Comparison of ENCODE assay signal across 10 mouse cellular contexts in the genomic region with DNA sequence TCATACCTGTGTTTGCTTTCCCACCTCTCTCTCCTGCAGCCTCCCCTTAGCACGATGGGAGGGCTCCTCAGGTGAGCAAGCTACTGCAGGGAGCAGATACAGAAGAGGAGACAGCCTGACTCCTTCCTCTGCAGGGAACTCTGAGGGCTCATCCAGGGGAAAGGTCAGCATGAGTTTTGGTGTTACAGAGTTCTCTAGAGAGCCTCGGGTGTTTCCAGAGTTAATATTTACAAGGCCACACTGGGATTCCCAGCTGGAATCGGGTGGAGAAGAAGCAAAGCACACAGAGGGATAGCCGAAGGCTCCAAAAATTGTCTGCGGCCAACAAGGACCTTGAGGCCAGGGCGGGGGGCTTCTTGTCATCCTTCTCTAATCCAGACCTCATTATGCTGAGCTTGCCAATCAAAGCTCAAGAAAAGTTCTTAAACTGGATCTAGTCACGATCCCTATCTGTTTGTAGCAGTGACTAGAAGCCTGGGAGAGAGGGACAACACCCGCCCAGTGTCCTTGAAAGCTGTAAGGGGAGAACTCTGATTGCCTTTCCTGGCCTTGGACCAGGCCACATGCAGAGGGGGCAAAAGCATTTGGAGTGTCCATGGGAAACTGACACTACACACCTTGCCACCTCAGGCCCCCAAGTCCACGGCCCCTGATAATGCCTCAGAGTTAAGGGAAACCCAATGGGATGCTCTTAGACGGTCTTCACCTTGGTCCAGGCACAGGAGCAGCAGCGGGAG. TPM values are rescaled to one million over a fixed set of nuclear protein-coding genes. Genes with fewer than 3 reads are reported as not detected.
DNase-seq lines count a peak whose midpoint lies in the region; TF ChIP-seq lines count a peak whose summit lies in the region.
"Had no signal": no experiment of that assay in that cellular context is flagged by ENCODE, and none has a peak within 500 bp of the region (broad histone marks: within the 10 kb centered on the region; RNA-seq: fewer than 3 reads in every experiment).

No protein-coding gene starts in this region.

- no peak overlapping the region for H3K27ac ChIP-seq in cerebellum, adult 2 months (ENCODE audit: insufficient read depth, low read length)
- H3K27ac ChIP-seq: midbrain, embryonic 12.5 days had no signal

- H3K4me1 ChIP-seq in cerebellum, adult 2 months (ENCODE audit: control insufficient read depth, insufficient read depth, low read length), result peaks cover 8% of the 10 kb centered on the region

- no peaks in the 10 kb centered on the region for H3K27me3 ChIP-seq in cerebellum, adult 2 months (ENCODE audit: control insufficient read depth, insufficient read depth, low read length)
- H3K27me3 ChIP-seq: midbrain, embryonic 12.5 days had no signal

- no peak for TF ChIP-seq CTCF in cerebellum, adult 2 months (IDR thresholded peaks at IDR 0.05; ENCODE audit: borderline replicate concordance, insufficient read depth, low read depth, low read length)

- H3K4me3 ChIP-seq in cerebellum, adult 2 months (replicated peaks; ENCODE audit: insufficient read depth, low read depth, low read length), result no peak overlapping the region
- H3K4me3 ChIP-seq: midbrain, embryonic 12.5 days had no signal

- peak; percentile 92 for DNase-seq in heart, adult 11 months
- DNase-seq in heart, adult 9 months (ENCODE audit: low spot score in 2 of 2), result no peak
- DNase-seq in ovary, postnatal 36 days (ENCODE audit: low spot score), result peak; percentile 57
- DNase-seq in ovary, postnatal 14 days (ENCODE audit: low spot score), result no peak
- peak; percentile 57 for DNase-seq in kidney, adult 18-20 months
- DNase-seq in testis, postnatal 14 days (ENCODE audit: low spot score), result peak; percentile 27
- no peak for DNase-seq in cerebellum, adult 2 months
- DNase-seq in cerebellum, postnatal 25 days, result no peak
- DNase-seq: cerebellum, adult 8-10 months had no signal

- 80% methylated on average over 11 of the region's 11 CpGs for WGBS in cerebellum, adult 2 months

- no peak for TF ChIP-seq POLR2A in cerebellum, adult 2 months (IDR thresholded peaks at IDR 0.05; ENCODE audit: borderline replicate concordance, insufficient read depth, low read length)

RNA-seq across cellular contexts. Expression of a gene that starts 56.7 kb away (rescaled TPM):
- 87.3 and 87.5 TPM in 2 replicates for polyA plus RNA-seq in cerebellum, adult 2 months (2012; rRNA removed)

Comparison
In these comparisons a context has a peak if more than half of its experiments do, and no peak if none do; other contexts are left out.
1. DNase-seq: peak in heart, adult 11 months (single experiment), ovary, postnatal 36 days (single experiment), kidney, adult 18-20 months (single experiment) and testis, postnatal 14 days (single experiment); none in heart, adult 9 months (0 of 2), ovary, postnatal 14 days (single experiment), cerebellum, adult 2 months (0 of 2) and cerebellum, postnatal 25 days (0 of 2).